Mouse (Mus musculus) monocyte, adult 2 months (primary cell): ENCODE results near the gene Scnn1b.

Source experiments
- DNase-seq, 2 experiments: peaks; one replicate each; pipeline ENCODE4 v3.0.0; 2022; ENCODE audit warnings: low spot score in 2 of 2, low read depth in 1 of 2

Gene Scnn1b

GRCm38 (mm10) chr7:121962571-121962959 lies 97.7 kb downstream of the Scnn1b start:
- peak in 1 of 2 experiments; percentile 6 for DNase-seq

GRCm38 (mm10) chr7:121963883-121964398 lies 99.1 kb downstream of the Scnn1b start:
- DNase-seq, result no peak

- no peak for DNase-seq
Observed at GRCm38 (mm10) chr7:121966169-121966568, 101.3 kb downstream of the Scnn1b start.
